Mouse (Mus musculus): Measurements from ENCODE around the gene Fgf14. TPM values are rescaled to one million over a fixed set of nuclear protein-coding genes. Genes with fewer than 3 reads are reported as not detected.
"Not testable (repeated sequence)": the region's sequence is repeated elsewhere in the genome, so short reads cannot be mapped to it uniquely, and the experiment has no call there.

The Fgf14 gene
- polyA plus RNA-seq, 1 experiment from 2014 or later, result 2.9 TPM

DNA sequence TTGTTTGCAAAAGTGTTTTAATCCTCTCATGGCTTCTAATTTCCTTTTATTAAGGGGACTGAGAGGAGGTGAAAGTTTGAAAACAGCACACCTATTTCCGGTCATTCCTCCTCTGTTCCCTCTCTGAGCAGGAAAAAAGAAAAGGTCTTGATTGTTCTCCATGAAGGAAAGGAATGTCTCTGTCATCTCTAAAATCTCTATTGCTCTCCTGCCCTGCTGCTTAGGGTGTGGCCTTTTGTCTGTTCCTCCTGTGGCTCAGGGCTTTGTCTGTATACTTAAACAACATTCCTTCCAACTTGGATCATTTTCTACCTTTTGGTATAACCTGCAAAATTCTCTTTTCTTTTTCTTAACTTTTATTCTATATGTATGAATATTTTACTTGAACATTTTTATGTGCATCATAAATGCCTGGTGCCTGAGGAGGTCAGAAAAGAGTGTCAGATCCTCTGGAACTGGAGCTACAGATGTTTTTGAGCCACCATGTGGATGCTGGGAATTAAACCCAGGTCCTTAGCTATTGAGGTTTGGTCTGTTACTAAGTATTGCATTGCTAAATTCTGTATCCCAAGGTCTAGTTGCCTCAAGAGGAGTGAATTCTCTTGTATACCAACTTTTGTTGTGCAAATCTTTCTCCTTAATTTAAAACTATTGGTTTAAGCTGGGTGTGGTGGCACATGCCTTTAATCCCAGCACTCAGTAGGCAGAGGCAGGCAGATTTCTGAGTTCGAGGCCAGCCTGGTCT is 230.7 kb downstream of the Fgf14 start:
- H3K9me3 ChIP-seq, result no peaks in the 10 kb centered on the region
- DNase-seq (ENCODE audit: extremely low spot score, low spot score), result no peak
- WGBS, result 83% methylated on average over 2 of the region's 2 CpGs

DNA sequence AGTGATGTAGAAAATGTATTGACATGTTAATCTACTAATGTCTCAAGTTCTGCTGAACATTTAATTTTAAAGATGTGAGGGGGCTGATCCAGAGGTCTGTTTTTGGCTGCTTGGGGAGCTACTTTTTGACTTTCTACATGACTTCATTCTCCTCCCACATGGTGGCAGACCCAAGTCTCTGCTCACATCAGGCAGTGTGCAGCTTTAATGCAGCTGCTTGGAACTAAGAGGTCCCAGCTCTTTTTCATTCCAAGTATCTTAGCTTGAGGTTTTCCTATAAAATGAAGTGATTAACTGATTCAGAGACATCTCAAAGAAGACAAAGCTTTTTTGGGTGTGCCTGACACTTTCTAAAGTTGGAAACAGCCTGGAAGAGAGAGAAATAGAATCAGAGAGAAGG is 232.1 kb downstream of the Fgf14 start:
- Histone ChIP-seq H3K27ac (no peak overlapping the region), H3K36me3 (replicated peaks) (no peaks in the 10 kb centered on the region), H3K4me1 (no peaks in the 10 kb centered on the region), H3K27me3 (ENCODE audit: poor library complexity, severe bottlenecking) (no peaks in the 10 kb centered on the region), H3K9me3 (no peaks in the 10 kb centered on the region), H3K4me3 (no peak overlapping the region)
- no peak for DNase-seq (ENCODE audit: extremely low spot score, low spot score)

More for the DNA sequence above, 230.7 kb downstream of the Fgf14 start:
- H3K27me3 ChIP-seq (ENCODE audit: poor library complexity, severe bottlenecking), result no peaks in the 10 kb centered on the region
- H3K4me1 ChIP-seq, result no peaks in the 10 kb centered on the region
- H3K27ac ChIP-seq, result no peak overlapping the region
- no peak overlapping the region for H3K4me3 ChIP-seq
- no peaks in the 10 kb centered on the region for H3K36me3 ChIP-seq (replicated peaks)

DNA sequence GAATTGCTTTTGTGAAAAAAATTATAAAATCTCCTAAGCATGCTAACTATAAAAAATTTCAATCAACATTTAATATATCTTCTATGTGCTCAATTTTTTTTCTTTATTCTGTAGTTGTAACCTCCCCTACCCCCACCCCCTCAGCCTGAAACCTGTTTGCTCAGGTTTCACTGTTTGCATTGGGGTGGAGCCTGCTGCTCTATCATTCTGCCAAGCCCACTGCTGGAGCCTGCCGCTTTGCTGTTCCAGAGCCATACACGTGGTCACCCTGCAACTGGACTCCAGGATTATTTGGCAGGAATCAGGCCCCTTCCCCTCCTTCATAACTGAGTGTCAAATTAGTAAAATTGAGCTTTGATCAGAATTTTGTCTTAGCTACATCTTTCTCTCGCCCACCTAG is 237.6 kb downstream of the Fgf14 start:
- not testable (repeated sequence) for H3K9me3 ChIP-seq; DNase-seq (ENCODE audit: extremely low spot score, low spot score); H3K36me3 ChIP-seq (replicated peaks); H3K27ac ChIP-seq; H3K4me3 ChIP-seq; H3K4me1 ChIP-seq; H3K27me3 ChIP-seq (ENCODE audit: poor library complexity, severe bottlenecking)
- WGBS, result 51% methylated on average over 3 of the region's 3 CpGs

DNA sequence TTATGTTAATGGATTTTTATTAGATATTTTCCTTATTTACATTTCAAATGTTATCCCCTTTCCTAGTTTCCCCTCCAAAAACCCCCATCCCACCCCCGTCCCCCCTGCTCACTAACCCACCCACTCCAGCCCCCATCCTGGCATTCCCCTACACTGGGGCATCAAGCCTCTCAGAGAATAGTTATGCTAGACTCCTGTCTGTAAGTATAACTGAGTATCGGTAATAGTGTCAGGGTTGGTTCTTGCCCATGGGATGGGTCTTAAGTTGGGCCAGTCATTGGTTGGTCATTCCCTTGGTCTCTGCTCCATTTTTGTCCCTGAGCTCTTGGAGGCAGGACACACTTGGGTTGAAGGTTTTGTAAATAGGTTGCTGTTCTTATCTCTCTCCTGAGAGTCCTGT is 265.0 kb downstream of the Fgf14 start:
- no peak for DNase-seq (ENCODE audit: extremely low spot score, low spot score)
- Histone ChIP-seq H3K4me1 (no peaks in the 10 kb centered on the region), H3K36me3 (replicated peaks) (no peaks in the 10 kb centered on the region), H3K27me3 (ENCODE audit: poor library complexity, severe bottlenecking) (no peaks in the 10 kb centered on the region), H3K9me3 (no peaks in the 10 kb centered on the region), H3K4me3 (no peak overlapping the region), H3K27ac (no peak overlapping the region)
- WGBS, result 81% methylated on average over 2 of the region's 2 CpGs

DNA sequence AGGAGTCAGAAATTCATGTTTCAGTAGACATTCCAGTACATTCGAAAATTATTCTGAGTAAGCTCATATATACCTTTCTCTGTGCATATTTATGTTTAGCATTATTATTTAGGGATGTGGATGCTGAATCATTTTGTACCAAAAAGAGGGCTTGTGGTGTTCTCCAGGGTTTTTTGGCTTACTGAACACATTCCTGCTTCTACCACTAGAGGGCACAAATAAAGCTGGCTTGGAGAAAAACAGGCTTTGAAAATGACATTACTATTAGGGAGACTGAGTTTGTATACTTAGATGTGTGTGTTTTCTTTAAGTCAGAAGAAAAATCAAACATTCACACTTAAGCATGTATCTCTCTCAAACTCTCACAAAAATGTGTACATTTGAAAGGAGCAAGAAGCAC is 266.0 kb downstream of the Fgf14 start:
- no peak for DNase-seq (ENCODE audit: extremely low spot score, low spot score)
- no peak overlapping the region for H3K27ac ChIP-seq
- H3K9me3 ChIP-seq, result no peaks in the 10 kb centered on the region
- H3K4me3 ChIP-seq, result no peak overlapping the region
- H3K36me3 ChIP-seq (replicated peaks), result no peaks in the 10 kb centered on the region
- H3K27me3 ChIP-seq (ENCODE audit: poor library complexity, severe bottlenecking), result no peaks in the 10 kb centered on the region
- WGBS, result 4% methylated on average over 1 of the region's 1 CpGs
- H3K4me1 ChIP-seq, result no peaks in the 10 kb centered on the region

DNA sequence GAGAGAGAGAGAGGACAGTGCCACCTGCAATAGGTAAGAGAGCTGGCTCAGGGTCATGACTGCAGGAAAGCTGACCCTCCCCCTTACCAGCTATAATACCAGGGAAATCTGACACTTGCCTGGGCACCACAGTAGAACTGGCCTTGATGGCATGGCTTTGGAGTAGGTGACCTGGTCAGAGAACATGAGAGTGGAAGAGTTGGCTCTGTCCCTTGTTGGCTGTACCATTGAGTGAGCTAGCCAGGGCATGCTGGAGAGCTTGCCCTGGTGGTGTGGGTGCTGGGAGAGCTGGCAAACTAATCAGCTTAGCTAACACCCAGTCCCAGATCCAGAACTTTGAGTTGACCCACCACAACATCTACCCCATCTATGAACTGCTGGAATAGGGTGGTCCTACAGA is 348.5 kb downstream of the Fgf14 start:
- no peaks in the 10 kb centered on the region for H3K36me3 ChIP-seq (replicated peaks)
- no peaks in the 10 kb centered on the region for H3K4me1 ChIP-seq
- H3K27ac ChIP-seq, result no peak overlapping the region
- no peaks in the 10 kb centered on the region for H3K9me3 ChIP-seq
- H3K27me3 ChIP-seq (ENCODE audit: poor library complexity, severe bottlenecking), result no peaks in the 10 kb centered on the region
- no peak for DNase-seq (ENCODE audit: extremely low spot score, low spot score)
- no peak overlapping the region for H3K4me3 ChIP-seq

DNA sequence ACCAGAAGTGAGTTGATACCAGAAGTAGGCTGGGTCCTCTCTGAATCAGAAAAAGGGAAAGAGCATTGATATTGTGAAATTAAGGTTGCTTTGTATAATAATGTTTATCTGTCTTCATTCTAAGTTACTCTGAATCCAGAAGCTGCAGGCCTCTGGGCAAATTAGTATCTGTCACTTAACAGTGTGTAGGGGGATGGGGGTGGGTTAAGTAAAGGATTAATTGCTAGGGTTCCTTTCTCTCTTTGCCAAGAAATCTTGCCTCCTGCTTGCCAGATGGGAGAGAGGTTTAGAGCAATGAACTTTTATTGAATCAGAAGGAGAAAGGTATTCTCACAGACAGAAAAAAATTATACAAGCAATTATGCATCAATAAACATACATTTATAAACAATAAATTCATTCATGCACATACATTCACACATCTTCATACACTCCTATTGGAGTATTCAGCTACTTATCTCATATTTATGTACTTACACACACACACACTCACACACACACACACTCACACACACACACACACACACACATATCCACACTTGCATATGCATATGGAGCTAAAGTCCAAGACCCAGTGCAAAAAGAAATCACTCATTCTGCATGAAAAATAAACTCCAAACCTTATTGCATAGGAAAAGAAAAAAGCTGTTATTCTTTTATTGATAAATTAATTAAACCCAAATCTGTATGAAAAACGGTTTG is 357.8 kb downstream of the Fgf14 start:
- 72% methylated on average over 1 of the region's 1 CpGs for WGBS
- no peaks in the 10 kb centered on the region for H3K36me3 ChIP-seq (replicated peaks)
- H3K27ac ChIP-seq, result no peak overlapping the region
- H3K4me1 ChIP-seq, result no peaks in the 10 kb centered on the region
- H3K27me3 ChIP-seq (ENCODE audit: poor library complexity, severe bottlenecking), result no peaks in the 10 kb centered on the region
- DNase-seq (ENCODE audit: extremely low spot score, low spot score), result no peak
- no peaks in the 10 kb centered on the region for H3K9me3 ChIP-seq
- no peak overlapping the region for H3K4me3 ChIP-seq

DNA sequence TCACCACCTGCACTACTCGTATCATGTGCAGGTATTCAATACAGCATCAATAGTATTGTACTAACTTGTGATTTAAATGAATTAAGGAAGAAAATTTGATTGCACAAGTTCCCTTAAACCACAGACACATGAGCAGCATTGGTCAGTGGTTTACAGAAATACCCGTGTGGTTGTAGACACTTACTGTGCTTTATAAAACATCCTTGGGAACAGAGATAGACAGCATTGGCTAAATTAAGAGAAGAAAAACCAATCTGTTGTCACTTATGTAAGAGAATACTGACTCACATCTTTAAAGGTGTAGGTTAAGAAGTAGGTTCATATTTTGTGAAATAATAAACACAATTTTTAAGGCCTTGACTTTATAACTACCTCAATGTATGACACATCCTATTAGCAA is 361.4 kb downstream of the Fgf14 start:
- Histone ChIP-seq H3K27me3 (ENCODE audit: poor library complexity, severe bottlenecking) (no peaks in the 10 kb centered on the region), H3K9me3 (no peaks in the 10 kb centered on the region), H3K36me3 (replicated peaks) (no peaks in the 10 kb centered on the region), H3K27ac (no peak overlapping the region), H3K4me3 (no peak overlapping the region), H3K4me1 (no peaks in the 10 kb centered on the region)
- DNase-seq (ENCODE audit: extremely low spot score, low spot score), result no peak
- WGBS, result 88% methylated on average over 2 of the region's 2 CpGs

DNA sequence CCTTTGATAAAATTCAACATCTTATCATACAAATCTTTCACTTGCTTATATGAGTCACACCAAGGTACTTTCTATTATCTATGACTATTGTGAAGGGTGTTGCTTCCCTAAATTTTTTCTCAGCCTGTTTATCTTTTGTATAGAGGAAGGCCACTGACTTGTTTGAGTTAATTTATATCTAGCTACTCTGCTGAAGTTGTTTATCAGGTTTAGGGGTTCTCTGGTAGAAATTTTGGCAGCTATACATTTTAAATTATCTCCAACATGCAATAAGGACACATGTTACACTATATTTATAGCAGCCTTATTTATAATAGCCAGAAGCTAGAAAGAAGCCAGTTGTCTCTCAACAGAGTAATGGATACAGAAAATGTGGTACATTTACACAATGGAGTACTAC is 389.9 kb downstream of the Fgf14 start:
- Histone ChIP-seq H3K27ac (no peak overlapping the region), H3K4me1 (no peaks in the 10 kb centered on the region), H3K4me3 (no peak overlapping the region), H3K27me3 (ENCODE audit: poor library complexity, severe bottlenecking) (no peaks in the 10 kb centered on the region), H3K9me3 (no peaks in the 10 kb centered on the region), H3K36me3 (replicated peaks) (no peaks in the 10 kb centered on the region)
- DNase-seq (ENCODE audit: extremely low spot score, low spot score), result no peak

DNA sequence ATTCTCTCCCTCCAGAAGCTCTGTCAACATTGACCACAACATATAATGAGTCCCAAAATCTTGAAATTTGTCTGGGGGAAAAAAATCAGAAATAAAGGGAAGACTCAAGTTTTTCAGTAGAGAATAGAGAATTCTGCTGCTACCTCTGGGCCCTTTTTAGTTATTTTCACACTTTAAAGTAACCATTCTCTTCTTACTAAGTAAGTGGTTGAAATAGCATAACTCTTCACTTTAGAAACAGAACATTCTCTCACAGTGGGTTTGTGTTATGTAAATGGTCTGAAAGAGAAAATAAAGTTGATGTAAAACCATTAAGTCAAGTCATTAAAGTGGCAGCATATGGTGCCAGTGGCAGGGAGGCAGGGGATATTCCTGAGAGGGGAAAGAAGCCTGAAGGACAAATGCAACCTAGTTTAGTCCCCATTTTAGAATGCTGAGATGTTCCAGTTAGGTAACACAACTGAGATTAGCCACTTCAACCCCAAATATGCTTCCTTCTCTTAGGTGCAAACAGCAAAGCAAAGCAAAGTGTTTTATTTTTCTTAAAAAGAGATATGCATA is 398.5 kb downstream of the Fgf14 start:
- Histone ChIP-seq H3K9me3 (no peaks in the 10 kb centered on the region), H3K36me3 (replicated peaks) (no peaks in the 10 kb centered on the region), H3K4me3 (no peak overlapping the region), H3K27me3 (ENCODE audit: poor library complexity, severe bottlenecking) (no peaks in the 10 kb centered on the region), H3K4me1 (no peaks in the 10 kb centered on the region), H3K27ac (no peak overlapping the region)
- no peak for DNase-seq (ENCODE audit: extremely low spot score, low spot score)

DNA sequence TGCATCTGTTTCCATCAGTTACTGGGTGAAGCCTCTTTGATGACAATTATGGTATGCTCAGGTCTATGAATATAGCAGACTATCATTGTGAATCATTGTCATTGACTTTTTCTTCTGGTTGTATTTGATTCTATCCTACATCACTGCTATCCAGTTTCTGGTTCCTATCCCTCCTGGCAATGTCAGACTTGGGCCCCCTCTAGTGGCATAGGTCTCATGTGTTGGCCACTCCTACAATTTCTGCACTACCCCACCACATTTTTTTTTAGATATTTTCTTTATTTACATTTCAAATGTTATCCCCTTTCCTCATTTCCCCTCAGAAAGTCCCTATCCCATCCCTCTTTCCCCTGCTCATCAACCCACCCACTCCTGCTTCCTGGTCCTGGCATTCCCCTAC is 409.9 kb downstream of the Fgf14 start:
- Histone ChIP-seq H3K27ac (no peak overlapping the region), H3K9me3 (no peaks in the 10 kb centered on the region), H3K4me1 (no peaks in the 10 kb centered on the region), H3K36me3 (replicated peaks) (no peaks in the 10 kb centered on the region), H3K27me3 (ENCODE audit: poor library complexity, severe bottlenecking) (no peaks in the 10 kb centered on the region), H3K4me3 (no peak overlapping the region)
- DNase-seq (ENCODE audit: extremely low spot score, low spot score), result no peak

DNA sequence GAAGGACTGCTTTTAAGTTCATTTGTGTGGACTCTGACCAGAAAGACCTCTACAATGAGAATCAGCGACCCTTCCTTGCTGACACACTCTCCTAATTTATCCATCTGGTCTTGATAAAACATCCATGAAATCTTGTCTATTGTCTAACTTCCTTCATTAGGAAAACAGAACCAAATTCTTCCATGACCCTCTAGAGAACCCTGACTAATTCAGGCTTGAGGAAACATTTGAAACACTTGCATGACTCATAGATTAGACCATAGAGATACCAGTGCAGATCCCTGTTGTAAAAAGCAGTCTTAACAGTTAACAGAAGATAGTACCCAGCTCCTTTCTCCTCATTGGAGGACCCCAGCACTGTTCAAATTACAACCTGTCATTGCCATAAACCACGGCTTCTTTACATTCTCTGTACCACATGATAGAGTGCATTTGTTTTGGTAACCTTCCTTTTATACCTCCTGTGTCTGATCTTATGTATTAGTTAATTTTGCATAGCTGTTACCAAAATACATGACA is 412.3 kb downstream of the Fgf14 start:
- H3K4me3 ChIP-seq, result no peak overlapping the region

DNA sequence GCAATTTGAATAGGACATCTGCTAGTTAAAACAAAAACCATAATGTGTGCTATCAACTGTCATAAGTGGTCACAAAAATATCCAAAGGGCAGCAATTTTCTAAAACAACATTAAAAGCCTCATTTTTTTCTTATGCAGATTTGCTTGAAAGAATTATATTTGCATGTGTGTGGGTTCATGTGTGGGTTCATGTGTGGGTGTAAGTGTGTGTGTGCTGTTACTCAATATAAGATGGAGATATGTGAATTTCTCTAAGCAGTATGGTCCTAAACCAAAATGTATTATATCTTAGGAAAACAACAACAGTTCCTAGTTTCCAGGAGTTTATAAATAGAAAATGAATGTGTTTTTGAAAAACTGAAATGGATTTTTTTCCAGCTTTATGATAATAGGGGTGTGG is 413.7 kb downstream of the Fgf14 start:
- no peaks in the 10 kb centered on the region for H3K36me3 ChIP-seq (replicated peaks)
- no peak overlapping the region for H3K4me3 ChIP-seq
- H3K9me3 ChIP-seq, result no peaks in the 10 kb centered on the region
- no peak for DNase-seq (ENCODE audit: extremely low spot score, low spot score)
- H3K27ac ChIP-seq, result no peak overlapping the region
- H3K27me3 ChIP-seq (ENCODE audit: poor library complexity, severe bottlenecking), result no peaks in the 10 kb centered on the region
- H3K4me1 ChIP-seq, result no peaks in the 10 kb centered on the region

More for the DNA sequence above, 412.3 kb downstream of the Fgf14 start:
- WGBS, result 61% methylated on average over 2 of the region's 2 CpGs
- Histone ChIP-seq H3K27me3 (ENCODE audit: poor library complexity, severe bottlenecking) (no peaks in the 10 kb centered on the region), H3K36me3 (replicated peaks) (no peaks in the 10 kb centered on the region), H3K27ac (no peak overlapping the region), H3K9me3 (no peaks in the 10 kb centered on the region), H3K4me1 (no peaks in the 10 kb centered on the region)
- DNase-seq (ENCODE audit: extremely low spot score, low spot score), result no peak

All from forebrain, embryonic 10.5 days (tissue).